Mouse (Mus musculus) induced T-regulatory cell, adult 2 months (primary cell): ENCODE measurements around the gene Gm28048.
A peak's percentile ranks its signal among the peaks of the same experiment; 100 is the strongest.

Experiments
- DNase-seq: peaks from one replicate; pipeline ENCODE4 v3.0.0-alpha.2; 2012; ENCODE audit warnings: low read depth

The Gm28048 gene

DNA sequence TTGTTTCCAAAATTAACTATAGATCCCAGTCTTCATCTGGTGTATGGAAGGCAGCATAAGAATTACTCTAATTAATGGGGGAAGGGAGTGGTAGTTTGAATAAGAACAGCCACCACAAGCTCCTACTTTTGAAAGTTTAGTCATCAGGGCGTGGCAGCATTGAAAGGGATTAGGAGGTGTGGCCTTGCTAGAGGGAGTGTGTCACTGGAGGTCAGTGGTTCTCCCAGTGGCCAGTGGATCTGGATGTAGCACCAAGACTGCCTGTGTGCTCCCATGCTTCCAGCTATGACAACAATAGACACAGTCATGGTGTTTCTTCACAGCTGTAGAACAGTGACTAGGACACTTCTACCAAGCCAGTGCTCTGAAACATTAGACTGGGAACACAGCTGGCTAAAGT lies 32.8 kb downstream of the Gm28048 start:
- no peak for DNase-seq

- DNase-seq, result no peak
Observed at GRCm38 (mm10) chr11:22938983-22939382, 42.9 kb downstream of the Gm28048 start.

- DNase-seq, result no peak
Observed at GRCm38 (mm10) chr11:22937716-22938316, 44.1 kb downstream of the Gm28048 start.

GRCm38 (mm10) chr11:22936446-22937125 lies 45.3 kb downstream of the Gm28048 start:
- DNase-seq, result peak; percentile 80

DNA sequence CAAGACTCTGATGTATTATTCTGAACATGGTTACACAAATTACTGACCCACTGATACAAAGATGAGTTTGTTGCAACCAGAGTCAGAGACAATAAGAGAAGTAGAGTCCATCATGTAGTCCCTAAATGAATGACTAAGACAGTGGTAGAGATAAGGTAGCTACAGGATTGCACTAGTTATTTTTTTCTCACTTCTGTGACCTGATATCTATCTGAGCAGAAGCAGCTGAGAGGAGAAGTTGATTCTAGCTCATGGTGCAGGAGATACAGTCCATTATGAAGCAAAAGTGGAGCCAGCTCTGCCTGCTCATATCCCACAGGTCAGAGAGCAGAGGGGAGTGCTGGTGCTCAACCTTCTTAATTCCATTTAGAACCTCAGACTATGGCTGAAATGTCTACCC lies 49.7 kb downstream of the Gm28048 start:
- no peak for DNase-seq

DNA sequence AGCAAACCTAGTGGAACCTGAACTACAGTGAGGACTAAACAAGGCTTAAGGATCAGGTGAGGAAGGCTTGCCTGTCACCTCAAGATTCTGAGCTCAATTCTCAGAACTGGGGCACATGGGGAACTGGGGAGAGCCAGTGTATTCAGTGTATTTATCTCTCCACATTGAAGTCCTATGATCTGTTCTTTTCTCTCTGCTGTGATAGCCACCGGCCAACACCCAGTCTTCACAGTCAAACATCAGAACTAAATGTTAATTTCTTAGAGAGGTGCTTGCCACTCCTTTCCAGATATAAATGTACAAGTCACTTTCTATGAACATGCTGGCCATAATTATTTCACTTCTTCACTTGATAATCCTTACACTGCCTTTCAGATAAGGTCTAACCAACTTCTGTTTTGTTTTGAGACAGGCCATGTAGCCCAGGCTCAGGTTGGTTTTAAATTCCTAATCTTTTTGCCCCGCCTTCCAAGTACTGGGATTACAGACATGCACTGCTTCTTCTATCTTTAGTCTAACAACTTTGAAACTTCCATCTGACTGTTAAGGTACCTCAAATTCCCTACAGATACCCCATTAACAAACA lies 50.5 kb downstream of the Gm28048 start:
- no peak for DNase-seq

DNA sequence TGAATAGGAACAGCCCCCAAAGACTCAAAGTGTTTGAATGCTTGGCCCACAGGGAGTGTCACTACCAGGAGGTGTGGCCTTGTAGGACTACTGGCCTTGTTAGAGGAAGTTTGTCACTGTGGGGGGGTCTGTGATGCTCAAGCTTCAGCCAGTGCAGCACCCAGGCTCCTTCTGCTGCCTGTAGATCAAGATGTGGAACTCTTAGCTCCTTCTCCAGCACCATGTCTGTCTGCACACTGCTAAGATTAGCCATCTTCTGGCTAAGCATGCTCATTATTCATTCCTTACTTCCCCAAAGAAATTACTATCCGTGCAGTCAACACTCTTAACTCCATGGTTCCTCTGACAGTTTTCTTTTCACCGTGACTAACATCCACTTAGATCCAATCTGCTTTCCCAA lies 51.8 kb downstream of the Gm28048 start:
- no peak for DNase-seq

DNA sequence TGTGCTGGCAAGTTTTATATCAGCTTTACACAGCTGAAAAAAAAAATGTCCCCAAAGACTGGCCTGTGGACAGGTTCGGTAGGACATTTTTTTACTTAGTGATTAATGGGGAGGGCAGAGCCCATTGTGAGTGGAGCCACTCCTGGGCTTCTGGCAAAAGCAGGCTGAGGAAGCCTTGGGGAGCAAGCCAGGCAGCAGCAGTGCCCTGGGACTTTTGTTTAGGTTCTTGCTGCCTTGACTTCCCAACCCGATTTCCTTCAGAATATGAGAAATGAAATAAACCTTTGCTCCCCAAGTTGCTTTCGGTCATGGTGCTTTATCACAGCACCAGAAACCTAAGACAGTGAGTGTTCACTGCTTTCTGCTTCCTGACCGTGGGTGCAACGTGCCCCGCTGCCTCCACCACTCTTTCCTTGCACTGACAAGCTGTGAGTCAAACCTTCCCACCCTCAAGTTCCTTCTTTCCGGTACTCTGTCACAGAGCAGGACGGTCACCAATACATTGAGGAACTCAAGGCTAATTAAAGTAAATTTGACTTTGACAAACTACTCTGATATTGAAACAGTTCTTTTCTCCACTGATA lies 53.2 kb downstream of the Gm28048 start:
- peak; percentile 52 for DNase-seq

GRCm38 (mm10) chr11:22923606-22924005 lies 58.3 kb downstream of the Gm28048 start:
- DNase-seq, result no peak

DNA sequence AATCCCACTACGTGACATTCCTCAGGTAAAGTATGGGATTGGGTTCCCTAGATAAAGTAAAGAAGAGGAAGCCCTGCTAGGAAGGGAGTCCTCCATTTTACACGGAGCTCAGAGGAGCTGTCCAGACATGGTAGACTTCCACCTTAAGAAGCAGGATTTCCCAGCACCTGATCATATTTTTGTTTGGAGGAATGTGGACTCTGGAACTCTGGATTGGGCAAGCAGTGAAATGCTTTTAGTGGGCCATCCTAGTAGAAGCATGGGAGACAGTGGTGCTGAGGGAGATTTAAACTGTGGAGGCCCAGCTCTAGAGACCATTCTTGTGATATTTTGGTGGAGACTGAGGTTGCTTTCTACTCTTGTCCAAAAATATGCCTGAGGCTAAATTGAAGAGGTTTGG lies 59.3 kb downstream of the Gm28048 start:
- no peak for DNase-seq

GRCm38 (mm10) chr11:22919336-22919735 lies 62.6 kb downstream of the Gm28048 start:
- DNase-seq, result no peak

DNA sequence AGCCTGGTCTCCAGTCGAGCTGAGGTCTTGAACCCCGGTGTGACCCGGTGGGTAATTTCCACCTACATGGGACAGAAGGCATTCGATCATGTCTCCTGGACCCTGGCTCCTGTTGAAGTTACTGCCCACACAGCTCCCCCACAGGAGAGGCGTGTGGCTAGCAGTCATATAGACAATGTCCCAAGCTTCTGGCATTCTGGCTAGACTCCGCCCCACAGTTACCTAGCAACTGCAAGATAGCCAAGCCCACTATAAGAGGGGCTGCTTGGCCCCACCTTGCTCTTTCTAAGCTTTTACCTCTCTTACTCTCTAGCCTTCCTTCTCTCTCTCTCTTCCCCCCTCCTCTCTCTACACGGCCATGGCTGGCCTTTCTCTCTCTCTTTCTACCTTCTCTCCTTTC lies 64.1 kb downstream of the Gm28048 start:
- DNase-seq, result no peak

- DNase-seq, result no peak
Observed at GRCm38 (mm10) chr11:22913744-22914143, 68.1 kb downstream of the Gm28048 start.

GRCm38 (mm10) chr11:22911831-22912230 lies 70.1 kb downstream of the Gm28048 start:
- DNase-seq, result no peak

DNA sequence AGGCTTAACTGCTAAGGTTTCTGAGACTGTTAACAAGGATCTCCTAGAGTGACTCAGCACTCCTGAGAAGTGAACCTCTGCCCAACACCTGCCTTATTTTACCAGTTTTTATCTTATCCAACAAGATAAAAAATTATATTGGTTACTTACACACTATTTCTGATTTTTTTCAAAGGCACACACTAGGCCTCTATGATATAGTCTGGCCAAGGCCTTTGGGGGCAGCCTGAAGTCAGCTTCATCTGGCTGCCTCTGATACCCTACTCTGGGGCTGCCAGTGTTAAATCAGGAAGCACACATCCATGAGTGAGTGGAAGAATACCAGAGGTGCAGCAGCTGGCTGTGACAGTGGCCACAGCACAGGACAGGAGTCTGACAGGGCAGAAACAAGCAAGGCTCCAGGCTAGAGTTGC lies 75.4 kb downstream of the Gm28048 start:
- no peak for DNase-seq

DNA sequence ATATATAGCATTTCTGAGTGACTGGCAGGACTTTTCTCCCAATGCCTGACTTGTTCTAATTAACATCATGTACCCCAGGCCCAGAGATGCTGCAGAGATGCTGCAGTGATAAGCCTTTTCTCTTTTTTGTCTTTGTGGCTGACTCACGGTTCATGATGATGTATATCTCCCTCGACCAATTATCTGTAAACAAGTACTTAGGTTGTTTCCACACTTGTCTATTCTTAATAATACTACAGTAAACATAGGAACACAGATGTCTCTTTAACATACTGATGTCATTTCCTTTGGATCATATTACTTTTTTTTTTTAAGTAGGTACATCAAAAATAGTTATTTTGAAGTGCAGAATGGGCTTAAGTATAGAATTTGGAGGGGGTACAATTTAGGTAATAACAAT lies 79.0 kb downstream of the Gm28048 start:
- DNase-seq, result peak; percentile 61

DNA sequence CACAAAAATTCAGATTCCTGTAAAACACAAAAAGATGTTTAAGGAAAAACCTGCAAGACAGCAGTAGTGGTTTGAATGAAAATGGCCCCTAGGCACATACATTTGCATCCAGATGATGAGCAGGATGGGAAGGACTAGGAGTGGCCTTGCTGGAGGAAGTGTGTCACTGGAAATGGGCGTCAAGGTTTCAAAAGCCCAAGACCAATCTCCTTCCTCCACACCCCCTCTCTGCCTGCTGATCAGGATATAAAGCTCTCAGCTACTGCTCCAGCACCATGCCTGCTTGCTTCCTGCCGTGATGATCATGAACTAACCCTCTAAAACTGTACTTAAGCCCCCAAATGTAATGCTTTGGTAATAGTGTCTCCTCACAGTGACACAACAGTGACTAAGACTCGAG lies 81.8 kb downstream of the Gm28048 start:
- DNase-seq, result peak; percentile 37

DNA sequence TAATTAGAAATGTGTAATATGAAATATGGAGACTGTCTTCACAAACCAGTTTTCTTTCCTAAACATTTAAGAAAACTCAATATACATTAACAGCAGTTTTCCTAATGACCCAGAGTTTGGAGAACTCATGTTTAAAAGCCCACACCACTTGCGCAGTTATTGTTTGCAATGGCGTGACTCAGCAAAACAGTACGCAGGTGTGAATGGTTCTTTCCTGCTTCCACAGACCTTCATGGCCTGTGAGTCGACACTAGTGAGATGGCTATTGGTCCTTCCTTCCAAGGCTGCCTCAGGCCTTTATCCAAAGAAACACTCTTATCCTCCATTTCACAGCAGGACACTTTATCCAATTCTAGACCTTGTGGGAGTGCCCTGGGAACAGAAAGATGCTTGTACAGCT lies 84.2 kb downstream of the Gm28048 start:
- no peak for DNase-seq

- no peak for DNase-seq
Observed at GRCm38 (mm10) chr11:22897127-22897526, 84.8 kb downstream of the Gm28048 start.

DNA sequence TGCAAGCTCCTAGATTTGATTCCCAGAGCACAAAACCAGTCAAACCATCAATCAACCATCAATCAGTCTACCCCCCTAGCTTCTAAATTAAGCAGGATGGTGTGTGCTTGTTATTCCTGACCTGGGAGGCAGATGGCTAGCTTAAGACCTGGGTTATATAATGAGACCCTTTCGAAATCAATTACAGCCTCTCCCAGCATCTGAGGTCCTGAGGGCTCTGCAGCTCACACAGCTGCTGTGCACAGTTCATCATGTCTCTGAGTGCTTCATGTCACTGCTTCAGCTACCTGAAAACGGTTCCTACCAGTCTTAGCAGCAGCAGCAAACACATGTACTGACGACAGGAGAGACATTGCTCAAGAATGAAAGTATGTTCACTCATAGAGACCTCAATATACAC lies 88.8 kb downstream of the Gm28048 start:
- DNase-seq, result no peak

DNA sequence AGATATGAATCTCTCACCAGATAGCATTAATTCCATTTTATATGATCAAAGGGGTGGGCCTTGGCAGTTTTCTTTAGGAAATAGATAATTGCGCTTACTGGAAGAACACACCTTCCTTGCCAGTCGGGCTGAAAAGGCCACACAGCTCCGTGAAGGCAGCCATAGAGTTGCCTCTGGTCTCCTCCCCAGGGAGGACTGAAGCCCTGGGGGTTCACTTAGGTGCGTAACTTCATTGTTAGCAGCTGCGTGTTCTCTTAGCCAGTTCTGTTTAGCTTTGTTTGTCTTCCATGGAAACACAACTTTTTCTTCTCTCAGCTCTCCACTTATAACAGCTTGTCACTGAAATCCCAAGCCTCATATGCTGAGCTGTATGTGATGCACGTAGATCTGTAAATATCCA lies 89.4 kb downstream of the Gm28048 start:
- no peak for DNase-seq

DNA sequence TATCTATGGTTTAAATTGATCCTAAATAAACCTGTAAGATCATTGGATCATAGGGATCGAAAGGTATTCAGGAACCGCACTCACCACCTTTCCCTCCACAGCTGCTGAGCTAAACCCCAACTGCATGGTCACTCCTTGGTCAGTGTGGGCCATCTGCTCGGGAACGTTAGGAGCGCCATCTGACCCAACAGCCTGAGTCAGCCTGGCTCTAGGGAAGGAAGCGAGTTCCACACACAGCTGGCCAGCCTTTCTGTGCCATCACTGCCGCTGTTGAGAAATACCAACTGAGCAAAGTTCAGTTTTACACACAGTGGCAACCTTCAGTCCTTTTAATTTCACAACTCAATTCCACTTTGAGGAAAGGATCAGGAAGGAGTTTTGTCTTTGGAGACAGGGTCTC lies 90.0 kb downstream of the Gm28048 start:
- DNase-seq, result no peak

DNA sequence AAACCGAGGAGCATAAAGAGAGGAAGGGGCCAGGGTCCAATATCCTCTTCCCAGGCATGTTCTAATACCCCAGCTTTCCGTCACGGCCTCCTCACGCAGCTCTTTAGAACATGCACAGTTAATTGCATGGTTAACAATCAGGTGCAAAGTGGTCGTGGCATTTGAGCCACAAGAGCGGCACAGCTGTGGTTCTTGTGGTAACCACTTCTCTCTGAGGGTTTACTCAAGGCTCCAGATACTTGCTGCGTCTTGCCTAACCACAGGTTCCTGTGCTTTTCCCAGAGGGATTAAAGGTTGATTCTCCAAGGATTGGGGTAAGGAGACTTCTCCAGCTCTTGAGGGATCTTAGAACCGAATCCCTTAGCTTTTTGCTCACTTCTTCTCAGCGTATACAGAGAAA lies 90.6 kb downstream of the Gm28048 start:
- no peak for DNase-seq
